Mouse (Mus musculus) lung, embryonic 14.5 days (tissue): ENCODE measurements around the gene Gabpb1. TPM values are rescaled to one million over a fixed set of nuclear protein-coding genes. Genes with fewer than 3 reads are reported as not detected.

Source experiments
- ATAC-seq: fragments of 200-750 bp; cut with Nextera tagmentation; 2 replicates; pipeline ENCODE4 v1.8.0; 2017; ENCODE audit warnings: mild to moderate bottlenecking, moderate TSS enrichment, moderate library complexity; ENCODE audit not compliant: insufficient read depth
- DNase-seq: peaks from one replicate; pipeline ENCODE4 v3.0.0-alpha.2; 2015
- H3K27ac ChIP-seq: fragments of 300-500 bp; sonication (generic); 2 replicates; pipeline ENCODE4 v1.5.1; 2014; ENCODE audit warnings: low read depth, mild to moderate bottlenecking, moderate library complexity
- H3K27me3 ChIP-seq: fragments of 300-500 bp; sonication (generic); 2 replicates; pipeline ENCODE4 v1.6.1; 2014; ENCODE audit warnings: low read length, control low read depth; ENCODE audit not compliant: insufficient read depth
- H3K36me3 ChIP-seq: fragments of 300-500 bp; sonication (generic); 2 replicates; pipeline ENCODE4 v1.6.1; 2014; ENCODE audit warnings: control low read depth; ENCODE audit not compliant: insufficient read depth
- H3K4me1 ChIP-seq: fragments of 300-500 bp; sonication (generic); 2 replicates; pipeline ENCODE4 v1.6.1; 2014; ENCODE audit warnings: antibody characterized with exemption, control low read depth; ENCODE audit not compliant: insufficient read depth
- H3K4me2 ChIP-seq: fragments of 300-500 bp; sonication (generic); 2 replicates; pipeline ENCODE4 v1.6.1; 2014; ENCODE audit warnings: mild to moderate bottlenecking
- H3K4me3 ChIP-seq: fragments of 300-500 bp; sonication (generic); 2 replicates; pipeline ENCODE4 v1.5.1; 2014; ENCODE audit warnings: low read depth, low read length
- H3K9ac ChIP-seq: fragments of 300-500 bp; sonication (generic); 2 replicates; pipeline ENCODE4 v1.6.1; 2014
- H3K9me3 ChIP-seq: fragments of 300-500 bp; sonication (generic); 2 replicates; pipeline ENCODE4 v1.6.1; 2016; ENCODE audit warnings: low read depth, low read length, control low read depth
- CTCF ChIP-seq: IDR thresholded peaks from 2 replicates; pipeline ENCODE4 v1.5.1; 2016; ENCODE audit warnings: antibody characterized with exemption, low read depth
- WGBS: fragments of 180-500 bp; shearing (Covaris S2); extraction: QIAGEN DNeasy Blood & Tissue Kit; methylation state at CpG from one replicate; pipeline ENCODE4 v1.1.7; 2014; 5-methylcytosine and 5-hydroxymethylcytosine counted together
- polyA plus RNA-seq: library from polyadenylated mRNA; unstranded; fragments of >200 nt; fragmentation: Nextera tagmentation; extraction: Ambion mirVana; gene quantifications from 2 replicates; pipeline ENCODE4 v1.2.1, GENCODE M21; 2014

The Gabpb1 gene
- polyA plus RNA-seq, 1 experiment from 2014 or later, result 68.3 TPM

- Histone ChIP-seq H3K27ac (no peak overlapping the region), H3K36me3 (no peaks in the 10 kb centered on the region), H3K4me2 (no peak overlapping the region), H3K27me3 (no peaks in the 10 kb centered on the region), H3K9me3 (no peaks in the 10 kb centered on the region), H3K4me3 (no peak overlapping the region), H3K4me1 (no peaks in the 10 kb centered on the region), H3K9ac (no peak overlapping the region)
- DNase-seq (no peak), ATAC-seq (no peak)
- TF ChIP-seq CTCF, result no peak
- WGBS, result 77% methylated on average over 3 of the region's 3 CpGs
Observed at GRCm38 (mm10) chr2:126691290-126691689, 15.2 kb upstream of the Gabpb1 start.

GRCm38 (mm10) chr2:126682937-126683336 lies 6.8 kb upstream of the Gabpb1 start:
- no peak overlapping the region for H3K27ac ChIP-seq

GRCm38 (mm10) chr2:126682333-126682732 lies 6.2 kb upstream of the Gabpb1 start:
- Histone ChIP-seq H3K4me3 (no peak overlapping the region), H3K27ac (no peak overlapping the region), H3K27me3 (no peaks in the 10 kb centered on the region), H3K36me3 (peaks cover 11% of the 10 kb centered on the region; the same call in 1 of the 2 replicates), H3K4me2 (no peak overlapping the region), H3K9me3 (no peaks in the 10 kb centered on the region), H3K9ac (no peak overlapping the region), H3K4me1 (no peaks in the 10 kb centered on the region)
- ATAC-seq, result no peak
- no peak for TF ChIP-seq CTCF
- WGBS, result 57% methylated on average over 2 of the region's 2 CpGs
- peak; percentile 23 for DNase-seq

More at GRCm38 (mm10) chr2:126682937-126683336, 6.8 kb upstream of the Gabpb1 start:
- no peak overlapping the region for H3K4me3 ChIP-seq
- 79% methylated on average over 1 of the region's 1 CpGs for WGBS
- no peaks in the 10 kb centered on the region for H3K9me3 ChIP-seq
- H3K4me1 ChIP-seq, result no peaks in the 10 kb centered on the region
- H3K27me3 ChIP-seq, result no peaks in the 10 kb centered on the region
- no peak for DNase-seq
- H3K9ac ChIP-seq, result no peak overlapping the region
- H3K36me3 ChIP-seq, result peaks cover 11% of the 10 kb centered on the region; the same call in 1 of the 2 replicates
- no peak overlapping the region for H3K4me2 ChIP-seq
- ATAC-seq, result no peak
- no peak for TF ChIP-seq CTCF

- Histone ChIP-seq H3K9ac (no peak overlapping the region), H3K9me3 (no peaks in the 10 kb centered on the region), H3K27ac (no peak overlapping the region), H3K4me1 (peaks cover 4% of the 10 kb centered on the region; the same call in 1 of the 2 replicates), H3K36me3 (0 out of 2 replicates have a peak, but pooled peaks cover 6% of the 10 kb centered on the region), H3K4me2 (no peak overlapping the region; the same call in 1 of the 2 replicates), H3K27me3 (no peaks in the 10 kb centered on the region), H3K4me3 (no peak overlapping the region)
- ATAC-seq (no peak), DNase-seq (no peak)
- WGBS, result 95% methylated on average over 1 of the region's 1 CpGs
- no peak for TF ChIP-seq CTCF
Observed at GRCm38 (mm10) chr2:126677366-126677765, 1.2 kb upstream of the Gabpb1 start.

- peak overlapping the region; percentile 100 for H3K27ac ChIP-seq
- H3K4me3 ChIP-seq, result peak overlapping the region; percentile 94
- ATAC-seq, result peak; percentile 90
- DNase-seq, result peak; percentile 94
- H3K36me3 ChIP-seq, result 0 out of 2 replicates have a peak, but pooled peaks cover 3% of the 10 kb centered on the region
- H3K9me3 ChIP-seq, result no peaks in the 10 kb centered on the region
- H3K9ac ChIP-seq, result peak overlapping the region; percentile 99
- no peak for TF ChIP-seq CTCF
- H3K27me3 ChIP-seq, result no peaks in the 10 kb centered on the region
- peaks cover 4% of the 10 kb centered on the region; the same call in 1 of the 2 replicates for H3K4me1 ChIP-seq
- H3K4me2 ChIP-seq, result peak overlapping the region; percentile 75
- WGBS, result under 1% methylated on average over 99 of the region's 99 CpGs
Observed at GRCm38 (mm10) chr2:126675169-126676121, 692 bp downstream of the Gabpb1 start.

GRCm38 (mm10) chr2:126674441-126675168 lies 1.5 kb downstream of the Gabpb1 start:
- peak overlapping the region; percentile 75 for H3K4me2 ChIP-seq
- H3K4me3 ChIP-seq, result peak overlapping the region; percentile 94
- no peaks in the 10 kb centered on the region for H3K9me3 ChIP-seq
- peak; percentile 63 for ATAC-seq
- under 1% methylated on average over 68 of the region's 77 CpGs for WGBS
- no peaks in the 10 kb centered on the region for H3K36me3 ChIP-seq
- no peak for TF ChIP-seq CTCF
- H3K27me3 ChIP-seq, result no peaks in the 10 kb centered on the region
- DNase-seq, result peak; percentile 59
- H3K4me1 ChIP-seq, result peaks cover 4% of the 10 kb centered on the region; the same call in 1 of the 2 replicates
- H3K27ac ChIP-seq, result peak overlapping the region; percentile 100
- H3K9ac ChIP-seq, result peak overlapping the region; percentile 99
